Comparison of ENCODE assay signal across 8 mouse cellular contexts in the genomic region with DNA sequence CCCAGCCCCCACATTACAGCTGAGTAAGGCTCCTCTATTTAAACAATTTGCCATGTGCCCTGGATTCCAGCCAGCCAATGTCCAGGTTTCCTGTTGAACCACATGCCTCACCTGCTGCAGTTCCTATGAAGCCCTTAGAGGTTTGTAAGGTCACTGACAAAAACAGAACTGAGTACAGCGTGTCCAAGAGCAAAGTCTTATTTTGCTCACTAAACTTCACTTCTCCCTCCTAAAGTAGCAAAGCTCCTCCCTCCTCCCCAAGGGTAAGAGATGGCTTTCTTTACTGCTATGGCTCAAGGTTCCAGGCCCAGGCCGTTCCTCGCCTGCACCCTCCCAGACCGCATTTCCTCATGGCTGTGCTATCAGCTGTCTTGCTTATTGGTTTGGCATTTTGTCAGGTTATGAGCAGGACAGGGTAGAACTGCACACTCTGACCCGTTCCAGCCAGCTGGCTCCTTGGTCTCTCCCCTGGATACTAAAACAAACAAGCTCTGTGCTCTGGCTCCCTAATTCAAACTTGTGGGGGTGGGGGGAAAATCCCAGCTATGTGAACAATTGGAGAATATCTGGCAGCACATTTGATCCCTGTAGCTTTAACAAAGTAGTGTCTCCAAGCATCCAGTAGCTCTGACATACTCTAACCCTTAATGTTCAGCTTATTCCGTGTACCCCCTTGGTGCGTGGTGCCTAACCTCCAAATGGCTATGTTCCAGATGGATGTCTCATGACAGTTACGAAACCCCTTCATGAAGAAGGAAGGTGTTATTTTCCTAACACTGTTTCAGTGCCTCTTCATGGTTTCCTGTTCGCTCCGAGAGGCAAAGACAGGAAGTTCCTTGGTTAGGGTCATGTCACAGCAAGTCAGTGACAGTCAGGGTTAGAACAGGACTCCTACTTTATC. TPM values are rescaled to one million over a fixed set of nuclear protein-coding genes. Genes with fewer than 3 reads are reported as not detected.
DNase-seq lines count a peak whose midpoint lies in the region; ATAC-seq lines count a peak whose summit lies in the region.

No protein-coding gene starts in this region.

- peaks cover 27% of the 10 kb centered on the region for H3K4me1 ChIP-seq in brown adipose tissue, adult 24 weeks (ENCODE audit: control insufficient read depth, insufficient read depth, insufficient read length, low read length)
- H3K4me1 ChIP-seq in hindbrain, embryonic 16.5 days (ENCODE audit: control insufficient read depth, insufficient read depth, low read depth, low read length) = no peaks in the 10 kb centered on the region
- H3K4me1 ChIP-seq in midbrain, embryonic 13.5 days (replicated peaks) = no peaks in the 10 kb centered on the region

- H3K9me3 ChIP-seq in hindbrain, embryonic 16.5 days (ENCODE audit: control insufficient read depth, low read length) = no peaks in the 10 kb centered on the region
- no peaks in the 10 kb centered on the region for H3K9me3 ChIP-seq in midbrain, embryonic 13.5 days

- peak; percentile 80 for DNase-seq in MN1 (ENCODE audit: low spot score)
- DNase-seq in gastrocnemius, adult 18-20 months (ENCODE audit: low spot score) = peak; percentile 87
- peak; percentile 12 to 33 for DNase-seq in layer of hippocampus, postnatal 25 days (ENCODE audit: extremely low spot score in 1 of 2, low spot score in 1 of 2)
- DNase-seq in lung, postnatal 10 days = peak; percentile 89
- peak; percentile 36 to 47 for DNase-seq in spleen, postnatal 14 days (ENCODE audit: low spot score in 2 of 2)

- peak; percentile 76; the same call in 1 of the 2 replicates for ATAC-seq in hindbrain, embryonic 16.5 days
- no peak for ATAC-seq in midbrain, embryonic 13.5 days

- no peak overlapping the region for H3K9ac ChIP-seq in hindbrain, embryonic 16.5 days (ENCODE audit: low read depth, low read length)
- H3K9ac ChIP-seq in midbrain, embryonic 13.5 days (replicated peaks) = no peak overlapping the region

- no peak overlapping the region for H3K4me2 ChIP-seq in hindbrain, embryonic 16.5 days (ENCODE audit: low read length)
- H3K4me2 ChIP-seq in midbrain, embryonic 13.5 days (replicated peaks) = no peak overlapping the region

- peak overlapping the region; percentile 97 for H3K27ac ChIP-seq in brown adipose tissue, adult 24 weeks (replicated peaks; ENCODE audit: low read depth, low read length)
- H3K27ac ChIP-seq in hindbrain, embryonic 16.5 days (ENCODE audit: low read depth, low read length) = peak overlapping the region; percentile 40
- H3K27ac ChIP-seq in midbrain, embryonic 13.5 days = no peak overlapping the region

- no peaks in the 10 kb centered on the region for H3K27me3 ChIP-seq in hindbrain, embryonic 16.5 days (replicated peaks; ENCODE audit: control insufficient read depth, insufficient read depth, low read length)
- no peaks in the 10 kb centered on the region for H3K27me3 ChIP-seq in midbrain, embryonic 13.5 days

- H3K36me3 ChIP-seq in hindbrain, embryonic 16.5 days (ENCODE audit: control insufficient read depth, insufficient read depth, low read length) = peaks cover 12% of the 10 kb centered on the region
- H3K36me3 ChIP-seq in midbrain, embryonic 13.5 days = peaks cover 38% of the 10 kb centered on the region

- 73% methylated on average over 10 of the region's 10 CpGs for WGBS in hindbrain, embryonic 16.5 days
- 87% methylated on average over 10 of the region's 10 CpGs for WGBS in midbrain, embryonic 13.5 days

- H3K4me3 ChIP-seq in brown adipose tissue, adult 24 weeks (ENCODE audit: insufficient read depth, low read depth, low read length) = peak overlapping the region; percentile 9; the same call in 1 of the 2 replicates
- H3K4me3 ChIP-seq in hindbrain, embryonic 16.5 days (ENCODE audit: low read length) = no peak overlapping the region
- H3K4me3 ChIP-seq in midbrain, embryonic 13.5 days (replicated peaks) = no peak overlapping the region

RNA-seq across cellular contexts. Expression of gene Dclre1b, which starts 7.4 kb away (rescaled TPM):
- polyA plus RNA-seq in brown adipose tissue, adult 24 weeks (2012; ENCODE audit: insufficient read depth, insufficient read length, missing spikeins) = 6.9 and 8.4 TPM in 2 replicates
- total RNA-seq in gastrocnemius, adult 18-20 months (2021) = 1 to 10 TPM; 4.3 to 5.5 TPM
- 16.9 and 17.0 TPM in 2 replicates for polyA plus RNA-seq in hindbrain, embryonic 16.5 days (2015; fragmentation: Nextera tagmentation; extraction: Ambion mirVana)
- 1 to 10 TPM; 8.5 to 9.3 TPM for total RNA-seq in layer of hippocampus, postnatal 25 days (2021)
- 23.7 and 30.0 TPM in 2 replicates for polyA plus RNA-seq in midbrain, embryonic 13.5 days (2015; fragmentation: Nextera tagmentation; extraction: Ambion mirVana)

RNA-seq across cellular contexts. Expression of gene Ap4b1, which starts 7.4 kb away (rescaled TPM):
- 8.6 and 10.6 TPM in 2 replicates for polyA plus RNA-seq in brown adipose tissue, adult 24 weeks (2012; ENCODE audit: insufficient read depth, insufficient read length, missing spikeins)
- total RNA-seq in gastrocnemius, adult 18-20 months (2021) = 1 to 10 TPM; 9.1 to 9.7 TPM
- 22.1 and 26.0 TPM in 2 replicates for polyA plus RNA-seq in hindbrain, embryonic 16.5 days (2015; fragmentation: Nextera tagmentation; extraction: Ambion mirVana)
- total RNA-seq in layer of hippocampus, postnatal 25 days (2021) = 10 to 100 TPM; 15.3 to 18.6 TPM
- polyA plus RNA-seq in midbrain, embryonic 13.5 days (2015; fragmentation: Nextera tagmentation; extraction: Ambion mirVana) = 24.1 and 25.0 TPM in 2 replicates

RNA-seq across cellular contexts. Expression of gene Gm43064, which starts 7.5 kb away (rescaled TPM):
- not detected in 2 replicates for polyA plus RNA-seq in brown adipose tissue, adult 24 weeks (2012; ENCODE audit: insufficient read depth, insufficient read length, missing spikeins)
- under 1 TPM in 1 of 2 experiments, not detected in 1; 0.14 TPM for total RNA-seq in gastrocnemius, adult 18-20 months (2021)
- polyA plus RNA-seq in hindbrain, embryonic 16.5 days (2015; fragmentation: Nextera tagmentation; extraction: Ambion mirVana) = 0.24 TPM in 1 of 2 replicates, not detected in the other
- total RNA-seq in layer of hippocampus, postnatal 25 days (2021) = under 1 TPM in 1 of 2 experiments, not detected in 1; 0.31 TPM
- polyA plus RNA-seq in midbrain, embryonic 13.5 days (2015; fragmentation: Nextera tagmentation; extraction: Ambion mirVana) = 0.46 TPM in 1 of 2 replicates, not detected in the other

RNA-seq across cellular contexts. Expression of gene Hipk1, which starts 10.5 kb away (rescaled TPM):
- 48.2 and 54.0 TPM in 2 replicates for polyA plus RNA-seq in brown adipose tissue, adult 24 weeks (2012; ENCODE audit: insufficient read depth, insufficient read length, missing spikeins)
- total RNA-seq in gastrocnemius, adult 18-20 months (2021) = 10 to 100 TPM; 63.0 to 64.5 TPM
- 8.9 and 10.1 TPM in 2 replicates for polyA plus RNA-seq in hindbrain, embryonic 16.5 days (2015; fragmentation: Nextera tagmentation; extraction: Ambion mirVana)
- total RNA-seq in layer of hippocampus, postnatal 25 days (2021) = 100 to 1,000 TPM; 108 to 115 TPM
- polyA plus RNA-seq in midbrain, embryonic 13.5 days (2015; fragmentation: Nextera tagmentation; extraction: Ambion mirVana) = 13.2 and 14.5 TPM in 2 replicates

RNA-seq across cellular contexts. Expression of gene Bcl2l15, which starts 30.5 kb away (rescaled TPM):
- polyA plus RNA-seq in brown adipose tissue, adult 24 weeks (2012; ENCODE audit: insufficient read depth, insufficient read length, missing spikeins) = not detected in 2 replicates
- total RNA-seq in gastrocnemius, adult 18-20 months (2021) = under 1 TPM in 1 of 2 experiments, not detected in 1; 0.55 TPM
- 0.33 and 0.40 TPM in 2 replicates for polyA plus RNA-seq in hindbrain, embryonic 16.5 days (2015; fragmentation: Nextera tagmentation; extraction: Ambion mirVana)
- total RNA-seq in layer of hippocampus, postnatal 25 days (2021) = 1 to 10 TPM; 1.5 to 1.6 TPM
- polyA plus RNA-seq in midbrain, embryonic 13.5 days (2015; fragmentation: Nextera tagmentation; extraction: Ambion mirVana) = 0.08 and 0.63 TPM in 2 replicates

Comparison
In these comparisons a context has a peak if more than half of its experiments do, and no peak if none do; other contexts are left out.
1. DNase-seq: peak in every context shown above with its lines; median percentile 89 in lung, postnatal 10 days; 87 in gastrocnemius, adult 18-20 months; 80 in MN1; 42 in spleen, postnatal 14 days; 22 in layer of hippocampus, postnatal 25 days.